Mouse (Mus musculus) cortical plate, adult 2 months (tissue): Measurements from ENCODE around the gene Cmtm5.

Source experiments
- CTCF ChIP-seq: fragments of 200-500 bp; IDR thresholded peaks from 2 replicates; pipeline ENCODE4 v1.5.1; 2011; ENCODE audit warnings: mild to moderate bottlenecking, control low read depth, low read length; ENCODE audit not compliant: insufficient read depth; ENCODE audit errors: extremely low read depth
- POLR2A ChIP-seq: fragments of 200-500 bp; IDR thresholded peaks from 2 replicates; pipeline ENCODE4 v1.6.1; 2011; ENCODE audit warnings: mild to moderate bottlenecking, low read length, control low read depth; ENCODE audit not compliant: insufficient read depth; ENCODE audit errors: extremely low read depth

- TF ChIP-seq CTCF (no peak), POLR2A (no peak)
Measured at GRCm38 (mm10) chr14:54955481-54955880, 19.4 kb downstream of the Cmtm5 start.
